Mouse (Mus musculus) forebrain, embryonic 12.5 days (tissue): Measurements from ENCODE around the gene Gmnn. TPM values are rescaled to one million over a fixed set of nuclear protein-coding genes. Genes with fewer than 3 reads are reported as not detected.
A peak's percentile ranks its signal among the peaks of the same experiment; 100 is the strongest.

ENCODE experiments used
- ATAC-seq: fragments of 200-750 bp; cut with Nextera tagmentation; 2 replicates; pipeline ENCODE4 v1.8.0; 2017; ENCODE audit warnings: moderate TSS enrichment; ENCODE audit not compliant: low FRiP score
- H3K27ac ChIP-seq: fragments of 300-500 bp; sonication (generic); 2 replicates; pipeline ENCODE4 v1.5.1; 2016; ENCODE audit warnings: mild to moderate bottlenecking
- H3K27me3 ChIP-seq: fragments of 300-500 bp; sonication (generic); 2 replicates; pipeline ENCODE4 v1.6.1; 2016; ENCODE audit warnings: mild to moderate bottlenecking
- H3K36me3 ChIP-seq: fragments of 300-500 bp; sonication (generic); replicated peaks from 2 replicates; pipeline ENCODE4 v1.6.1; 2016; ENCODE audit warnings: mild to moderate bottlenecking
- H3K4me1 ChIP-seq: fragments of 300-500 bp; sonication (generic); 2 replicates; pipeline ENCODE4 v1.6.1; 2016
- H3K4me2 ChIP-seq: fragments of 300-500 bp; sonication (generic); 2 replicates; pipeline ENCODE4 v1.6.1; 2016; ENCODE audit warnings: mild to moderate bottlenecking, moderate library complexity
- H3K4me3 ChIP-seq: fragments of 300-500 bp; sonication (generic); replicated peaks from 2 replicates; pipeline ENCODE4 v1.5.1; 2016; ENCODE audit warnings: mild to moderate bottlenecking
- H3K9ac ChIP-seq: fragments of 300-500 bp; sonication (generic); 2 replicates; pipeline ENCODE4 v1.6.1; 2016; ENCODE audit warnings: mild to moderate bottlenecking
- H3K9me3 ChIP-seq: fragments of 300-500 bp; sonication (generic); 2 replicates; pipeline ENCODE4 v1.6.1; 2016
- WGBS: fragments of 180-500 bp; shearing (Covaris S2); methylation state at CpG from one replicate; pipeline ENCODE4 v1.1.7; 2016; 5-methylcytosine and 5-hydroxymethylcytosine counted together
- polyA plus RNA-seq: library from polyadenylated mRNA; unstranded; fragments of >200 nt; fragmentation: Nextera tagmentation; extraction: Ambion mirVana; gene quantifications from 2 replicates; pipeline ENCODE4 v1.2.1, GENCODE M21; 2016

Gmnn gene
- polyA plus RNA-seq, result 127 and 131 TPM in 2 replicates

- Histone ChIP-seq H3K9me3 (no peaks in the 10 kb centered on the region), H3K9ac (peak within 1 kb of the TSS; percentile 76), H3K36me3 (peaks cover 23% of the 10 kb centered on the region), H3K4me3 (peak within 1 kb of the TSS; percentile 88), H3K27me3 (no peaks in the 10 kb centered on the region), H3K4me1 (peaks cover 16% of the 10 kb centered on the region), H3K4me2 (peak within 1 kb of the TSS; percentile 63), H3K27ac (peak within 1 kb of the TSS; percentile 95)
- peak; percentile 97 for ATAC-seq
- WGBS, result under 1% methylated on average over 77 of the region's 79 CpGs
Measured at GRCm38 (mm10) chr13:24761403-24762227, at the start of gene Gmnn. Gene Gmnn (minus strand): TSS chr13:24761923.

- Histone ChIP-seq H3K9me3 (no peaks in the 10 kb centered on the region), H3K9ac (no peak overlapping the region), H3K4me2 (no peak overlapping the region), H3K27ac (no peak overlapping the region), H3K36me3 (peaks cover 49% of the 10 kb centered on the region), H3K4me3 (no peak overlapping the region), H3K4me1 (peaks cover 26% of the 10 kb centered on the region), H3K27me3 (no peaks in the 10 kb centered on the region)
- ATAC-seq, result no peak
Measured at GRCm38 (mm10) chr13:24806079-24806478, 44.4 kb upstream of the Gmnn start.

GRCm38 (mm10) chr13:24803196-24803595, 41.5 kb upstream of the Gmnn start:
- peak overlapping the region; percentile 82 for H3K4me2 ChIP-seq
- peaks cover 26% of the 10 kb centered on the region for H3K4me1 ChIP-seq
- H3K9ac ChIP-seq, result peak overlapping the region; percentile 99
- no peak for ATAC-seq
- H3K9me3 ChIP-seq, result no peaks in the 10 kb centered on the region
- peaks cover 23% of the 10 kb centered on the region for H3K36me3 ChIP-seq
- H3K27me3 ChIP-seq, result no peaks in the 10 kb centered on the region
- WGBS, result 21% methylated on average over 2 of the region's 2 CpGs
- H3K27ac ChIP-seq, result no peak overlapping the region
- peak overlapping the region; percentile 100 for H3K4me3 ChIP-seq

GRCm38 (mm10) chr13:24802131-24802691, 40.5 kb upstream of the Gmnn start:
- H3K4me3 ChIP-seq, result peak overlapping the region; percentile 100
- WGBS, result under 1% methylated on average over 26 of the region's 26 CpGs
- peaks cover 26% of the 10 kb centered on the region for H3K4me1 ChIP-seq
- H3K9ac ChIP-seq, result peak overlapping the region; percentile 99
- H3K4me2 ChIP-seq, result peak overlapping the region; percentile 82
- ATAC-seq, result no peak
- H3K9me3 ChIP-seq, result no peaks in the 10 kb centered on the region
- no peaks in the 10 kb centered on the region for H3K27me3 ChIP-seq
- H3K27ac ChIP-seq, result peak overlapping the region; percentile 99
- H3K36me3 ChIP-seq, result peaks cover 13% of the 10 kb centered on the region

GRCm38 (mm10) chr13:24801308-24801921, 39.7 kb upstream of the Gmnn start, which contains the start of gene BC005537:
Gene BC005537 (plus strand): TSS chr13:24801657.
- WGBS, result 1% methylated on average over 61 of the region's 74 CpGs

GRCm38 (mm10) chr13:24800674-24801307, 39.1 kb upstream of the Gmnn start:
- H3K4me3 ChIP-seq, result peak overlapping the region; percentile 100
- peak; percentile 97 for ATAC-seq
- H3K4me1 ChIP-seq, result peaks cover 26% of the 10 kb centered on the region
- under 1% methylated on average over 42 of the region's 42 CpGs for WGBS
- peaks cover 5% of the 10 kb centered on the region for H3K36me3 ChIP-seq
- H3K9ac ChIP-seq, result peak overlapping the region; percentile 99
- H3K4me2 ChIP-seq, result peak overlapping the region; percentile 82
- peak overlapping the region; percentile 99 for H3K27ac ChIP-seq
- no peaks in the 10 kb centered on the region for H3K9me3 ChIP-seq
- H3K27me3 ChIP-seq, result no peaks in the 10 kb centered on the region

More at GRCm38 (mm10) chr13:24801308-24801921, 39.7 kb upstream of the Gmnn start, which contains the start of gene BC005537:
- Histone ChIP-seq H3K4me3 (peak within 1 kb of the TSS; percentile 100), H3K27me3 (no peaks in the 10 kb centered on the region), H3K4me1 (peaks cover 26% of the 10 kb centered on the region), H3K9ac (peak within 1 kb of the TSS; percentile 99), H3K27ac (peak within 1 kb of the TSS; percentile 99), H3K9me3 (no peaks in the 10 kb centered on the region), H3K36me3 (peaks cover 8% of the 10 kb centered on the region), H3K4me2 (peak within 1 kb of the TSS; percentile 82)
- ATAC-seq, result peak; percentile 57

GRCm38 (mm10) chr13:24799925-24800673, 38.4 kb upstream of the Gmnn start:
- Histone ChIP-seq H3K4me1 (peaks cover 22% of the 10 kb centered on the region), H3K4me3 (peak overlapping the region; percentile 100), H3K4me2 (peak overlapping the region; percentile 82), H3K36me3 (no peaks in the 10 kb centered on the region), H3K27me3 (no peaks in the 10 kb centered on the region), H3K9ac (peak overlapping the region; percentile 68), H3K27ac (peak overlapping the region; percentile 99), H3K9me3 (no peaks in the 10 kb centered on the region)
- WGBS, result under 1% methylated on average over 31 of the region's 31 CpGs
- ATAC-seq, result peak; percentile 31

- peaks cover 18% of the 10 kb centered on the region for H3K4me1 ChIP-seq
- H3K36me3 ChIP-seq, result no peaks in the 10 kb centered on the region
- no peak overlapping the region for H3K27ac ChIP-seq
- WGBS, result 77% methylated on average over 5 of the region's 5 CpGs
- peak overlapping the region; percentile 100 for H3K4me3 ChIP-seq
- H3K9ac ChIP-seq, result peak overlapping the region; percentile 68; the same call in 1 of the 2 replicates
- no peaks in the 10 kb centered on the region for H3K9me3 ChIP-seq
- H3K27me3 ChIP-seq, result no peaks in the 10 kb centered on the region
- ATAC-seq, result no peak
- peak overlapping the region; percentile 82 for H3K4me2 ChIP-seq
Measured at GRCm38 (mm10) chr13:24799378-24799777, 37.7 kb upstream of the Gmnn start.

GRCm38 (mm10) chr13:24798686-24799085, 37.0 kb upstream of the Gmnn start:
- no peak overlapping the region for H3K4me3 ChIP-seq
- WGBS, result 98% methylated on average over 4 of the region's 4 CpGs
- no peaks in the 10 kb centered on the region for H3K36me3 ChIP-seq
- H3K9ac ChIP-seq, result no peak overlapping the region
- H3K4me1 ChIP-seq, result peaks cover 12% of the 10 kb centered on the region
- H3K27ac ChIP-seq, result no peak overlapping the region
- no peak for ATAC-seq
- H3K9me3 ChIP-seq, result no peaks in the 10 kb centered on the region
- H3K27me3 ChIP-seq, result no peaks in the 10 kb centered on the region
- no peak overlapping the region for H3K4me2 ChIP-seq

GRCm38 (mm10) chr13:24792411-24793045, 30.8 kb upstream of the Gmnn start:
- Histone ChIP-seq H3K27me3 (no peaks in the 10 kb centered on the region), H3K36me3 (no peaks in the 10 kb centered on the region), H3K27ac (no peak overlapping the region), H3K4me2 (no peak overlapping the region), H3K9me3 (no peaks in the 10 kb centered on the region), H3K4me1 (no peaks in the 10 kb centered on the region), H3K4me3 (no peak overlapping the region), H3K9ac (no peak overlapping the region)
- no peak for ATAC-seq
- 94% methylated on average over 9 of the region's 9 CpGs for WGBS

GRCm38 (mm10) chr13:24791349-24791748, 29.6 kb upstream of the Gmnn start:
- no peak overlapping the region for H3K4me3 ChIP-seq
- 69% methylated on average over 2 of the region's 2 CpGs for WGBS
- no peaks in the 10 kb centered on the region for H3K9me3 ChIP-seq
- no peaks in the 10 kb centered on the region for H3K27me3 ChIP-seq
- ATAC-seq, result no peak
- no peak overlapping the region for H3K27ac ChIP-seq
- no peak overlapping the region for H3K9ac ChIP-seq
- no peaks in the 10 kb centered on the region for H3K4me1 ChIP-seq
- H3K4me2 ChIP-seq, result no peak overlapping the region
- H3K36me3 ChIP-seq, result no peaks in the 10 kb centered on the region
